Mouse (Mus musculus): ENCODE results near the gene Ntn3. TPM values are rescaled to one million over a fixed set of nuclear protein-coding genes. Genes with fewer than 3 reads are reported as not detected.

The Ntn3 gene
- total RNA-seq (2015) (0.15 TPM in 1 of 2 replicates, not detected in the other), total RNA-seq (2017) (0.12 and 0.30 TPM in 2 replicates)

GRCm38 (mm10) chr17:24209043-24209915 is at the start of gene Ntn3:
TSS of gene Ntn3 (minus strand) at chr17:24209531.
- peak; percentile 58 for ATAC-seq (replicated peaks; ENCODE audit: poor library complexity)

- ATAC-seq (replicated peaks; ENCODE audit: poor library complexity): no peak
Measured at GRCm38 (mm10) chr17:24258981-24259380, 49.6 kb upstream of the Ntn3 start.

GRCm38 (mm10) chr17:24252329-24252728 is 43.0 kb upstream of the Ntn3 start:
- no peak for ATAC-seq (replicated peaks; ENCODE audit: poor library complexity)

- ATAC-seq (replicated peaks; ENCODE audit: poor library complexity): peak; percentile 97
Measured at GRCm38 (mm10) chr17:24251320-24252069, 42.2 kb upstream of the Ntn3 start, which contains the start of gene Ccnf. TSS of gene Ccnf (minus strand) at chr17:24251484.

GRCm38 (mm10) chr17:24250988-24251319 is 41.6 kb upstream of the Ntn3 start:
- ATAC-seq (replicated peaks; ENCODE audit: poor library complexity): no peak

GRCm38 (mm10) chr17:24248641-24249040 is 39.3 kb upstream of the Ntn3 start:
- no peak for ATAC-seq (replicated peaks; ENCODE audit: poor library complexity)

GRCm38 (mm10) chr17:24244061-24244460 is 34.7 kb upstream of the Ntn3 start:
- ATAC-seq (replicated peaks; ENCODE audit: poor library complexity): no peak

- peak; percentile 63; the same call in 1 of the 2 replicates for ATAC-seq (replicated peaks; ENCODE audit: poor library complexity)
Measured at GRCm38 (mm10) chr17:24243311-24243969, 34.1 kb upstream of the Ntn3 start.

GRCm38 (mm10) chr17:24236921-24237320 is 27.6 kb upstream of the Ntn3 start:
- no peak for ATAC-seq (replicated peaks; ENCODE audit: poor library complexity)

- no peak for ATAC-seq (replicated peaks; ENCODE audit: poor library complexity)
Measured at GRCm38 (mm10) chr17:24236479-24236878, 27.1 kb upstream of the Ntn3 start.

GRCm38 (mm10) chr17:24227941-24228340 is 18.6 kb upstream of the Ntn3 start:
- ATAC-seq (replicated peaks; ENCODE audit: poor library complexity): no peak

GRCm38 (mm10) chr17:24226721-24227120 is 17.4 kb upstream of the Ntn3 start:
- ATAC-seq (replicated peaks; ENCODE audit: poor library complexity): no peak

- ATAC-seq (replicated peaks; ENCODE audit: poor library complexity): peak; percentile 94
Measured at GRCm38 (mm10) chr17:24225851-24226250, 16.5 kb upstream of the Ntn3 start.

GRCm38 (mm10) chr17:24224741-24225140 is 15.4 kb upstream of the Ntn3 start:
- no peak for ATAC-seq (replicated peaks; ENCODE audit: poor library complexity)

GRCm38 (mm10) chr17:24223513-24223912 is 14.2 kb upstream of the Ntn3 start:
- no peak for ATAC-seq (replicated peaks; ENCODE audit: poor library complexity)

GRCm38 (mm10) chr17:24222653-24223052 is 13.3 kb upstream of the Ntn3 start:
- no peak for ATAC-seq (replicated peaks; ENCODE audit: poor library complexity)

GRCm38 (mm10) chr17:24220435-24221411 is 11.4 kb upstream of the Ntn3 start, which contains the start of gene Tedc2:
TSS of gene Tedc2 (minus strand) at chr17:24220851.
- peak; percentile 95 for ATAC-seq (replicated peaks; ENCODE audit: poor library complexity)

- no peak for ATAC-seq (replicated peaks; ENCODE audit: poor library complexity)
Measured at GRCm38 (mm10) chr17:24216836-24217235, 7.5 kb upstream of the Ntn3 start.

GRCm38 (mm10) chr17:24213186-24213585 is 3.9 kb upstream of the Ntn3 start:
- no peak for ATAC-seq (replicated peaks; ENCODE audit: poor library complexity)

GRCm38 (mm10) chr17:24212441-24213018 is 3.2 kb upstream of the Ntn3 start:
- no peak for ATAC-seq (replicated peaks; ENCODE audit: poor library complexity)

Data from megakaryocyte progenitor cell, adult 5-6 weeks (primary cell).